Mouse (Mus musculus): ENCODE data around the gene Kdelc2. TPM values are rescaled to one million over a fixed set of nuclear protein-coding genes. Genes with fewer than 3 reads are reported as not detected.

Kdelc2 gene
- 10 to 100 TPM in 1 of 2 experiments, 1 to 10 TPM in 1; 7.3 to 10.1 TPM for total RNA-seq (2021)
- long read RNA-seq, experiment 1, transcript Kdelc2-201 (8 exons, 3,642 nt) = major isoform, 10 of 14 reads
- long read RNA-seq, experiment 1, partial matches to known transcripts = 3 of 14 reads
- long read RNA-seq, experiment 1, other reads (novel, unspliced or antisense) = 1 of 14 reads
- long read RNA-seq, experiment 2, transcript Kdelc2-201 (8 exons, 3,642 nt) = major isoform, 16 of 24 reads
- long read RNA-seq, experiment 2, partial matches to known transcripts = 7 of 24 reads
- long read RNA-seq, experiment 2, other reads (novel, unspliced or antisense) = 1 of 24 reads

- DNase-seq = peak; percentile 76
- intact Hi-C loops (cut with DNase I; ENCODE audit: low total_unique reads) = no loop called here
These were observed at the start of gene Kdelc2 for GRCm38 (mm10) chr9:53383951-53384866. Gene Kdelc2, plus strand, starts transcription at chr9:53384025.

- intact Hi-C loops (cut with DNase I; ENCODE audit: low total_unique reads) = no loop called here
- DNase-seq = no peak
These were observed 48.7 kb upstream of the Kdelc2 start for GRCm38 (mm10) chr9:53335131-53335530.

- DNase-seq = no peak
- intact Hi-C loops (cut with DNase I; ENCODE audit: low total_unique reads) = no loop called here
These were observed 44.2 kb upstream of the Kdelc2 start for GRCm38 (mm10) chr9:53339603-53340002.

GRCm38 (mm10) chr9:53340328-53340916 is 43.4 kb upstream of the Kdelc2 start:
- intact Hi-C loops (cut with DNase I; ENCODE audit: low total_unique reads) = no loop called here
- DNase-seq = no peak

GRCm38 (mm10) chr9:53340969-53341368 is 42.9 kb upstream of the Kdelc2 start:
- DNase-seq = no peak
- intact Hi-C loops (cut with DNase I; ENCODE audit: low total_unique reads) = no loop called here

GRCm38 (mm10) chr9:53341981-53342380 is 41.8 kb upstream of the Kdelc2 start:
- DNase-seq = no peak
- intact Hi-C loops (cut with DNase I; ENCODE audit: low total_unique reads) = no loop called here

- intact Hi-C loops (cut with DNase I; ENCODE audit: low total_unique reads) = no loop called here
- DNase-seq = no peak
These were observed 39.0 kb upstream of the Kdelc2 start for GRCm38 (mm10) chr9:53344646-53345432.

GRCm38 (mm10) chr9:53345728-53346127 is 38.1 kb upstream of the Kdelc2 start:
- intact Hi-C loops (cut with DNase I; ENCODE audit: low total_unique reads) = no loop called here
- no peak for DNase-seq

GRCm38 (mm10) chr9:53346402-53346801 is 37.4 kb upstream of the Kdelc2 start:
- intact Hi-C loops (cut with DNase I; ENCODE audit: low total_unique reads) = no loop called here
- no peak for DNase-seq

- intact Hi-C loops (cut with DNase I; ENCODE audit: low total_unique reads) = no loop called here
- DNase-seq = no peak
These were observed 34.6 kb upstream of the Kdelc2 start for GRCm38 (mm10) chr9:53349211-53349610.

- intact Hi-C loops (cut with DNase I; ENCODE audit: low total_unique reads) = no loop called here
- DNase-seq = no peak
These were observed 33.5 kb upstream of the Kdelc2 start for GRCm38 (mm10) chr9:53350331-53350730.

- DNase-seq = no peak
- intact Hi-C loops (cut with DNase I; ENCODE audit: low total_unique reads) = no loop called here
These were observed 31.9 kb upstream of the Kdelc2 start for GRCm38 (mm10) chr9:53351899-53352298.

GRCm38 (mm10) chr9:53353161-53353560 is 30.7 kb upstream of the Kdelc2 start:
- no peak for DNase-seq
- intact Hi-C loops (cut with DNase I; ENCODE audit: low total_unique reads) = no loop called here

- intact Hi-C loops (cut with DNase I; ENCODE audit: low total_unique reads) = no loop called here
- DNase-seq = no peak
These were observed 27.3 kb upstream of the Kdelc2 start for GRCm38 (mm10) chr9:53356219-53357155.

GRCm38 (mm10) chr9:53371339-53371738 is 12.5 kb upstream of the Kdelc2 start:
- intact Hi-C loops (cut with DNase I; ENCODE audit: low total_unique reads) = no loop called here
- DNase-seq = no peak

- intact Hi-C loops (cut with DNase I; ENCODE audit: low total_unique reads) = no loop called here
- no peak for DNase-seq
These were observed 7.9 kb upstream of the Kdelc2 start for GRCm38 (mm10) chr9:53375907-53376306.

- no peak for DNase-seq
- intact Hi-C loops (cut with DNase I; ENCODE audit: low total_unique reads) = no loop called here
These were observed 7.0 kb upstream of the Kdelc2 start for GRCm38 (mm10) chr9:53376820-53377219.

GRCm38 (mm10) chr9:53377597-53377996 is 6.2 kb upstream of the Kdelc2 start:
- DNase-seq = no peak
- intact Hi-C loops (cut with DNase I; ENCODE audit: low total_unique reads) = no loop called here

- intact Hi-C loops (cut with DNase I; ENCODE audit: low total_unique reads) = no loop called here
- no peak for DNase-seq
These were observed 5.7 kb upstream of the Kdelc2 start for GRCm38 (mm10) chr9:53378171-53378570.

All from gastrocnemius, postnatal 14 days (tissue).